Mouse (Mus musculus) lung, postnatal 0 days (tissue): ENCODE data around the gene 1700084M14Rik.
"Not testable (repeated sequence)": the region's sequence is repeated elsewhere in the genome, so short reads cannot be mapped to it uniquely, and the experiment has no call there.

Experiments
- CTCF ChIP-seq: IDR thresholded peaks from 2 replicates; pipeline ENCODE4 v1.5.1; 2016; ENCODE audit warnings: antibody characterized with exemption, mild to moderate bottlenecking
- EP300 ChIP-seq: IDR thresholded peaks from 2 replicates; pipeline ENCODE4 v1.6.1; 2016; ENCODE audit warnings: antibody characterized with exemption, mild to moderate bottlenecking, control low read depth

DNA sequence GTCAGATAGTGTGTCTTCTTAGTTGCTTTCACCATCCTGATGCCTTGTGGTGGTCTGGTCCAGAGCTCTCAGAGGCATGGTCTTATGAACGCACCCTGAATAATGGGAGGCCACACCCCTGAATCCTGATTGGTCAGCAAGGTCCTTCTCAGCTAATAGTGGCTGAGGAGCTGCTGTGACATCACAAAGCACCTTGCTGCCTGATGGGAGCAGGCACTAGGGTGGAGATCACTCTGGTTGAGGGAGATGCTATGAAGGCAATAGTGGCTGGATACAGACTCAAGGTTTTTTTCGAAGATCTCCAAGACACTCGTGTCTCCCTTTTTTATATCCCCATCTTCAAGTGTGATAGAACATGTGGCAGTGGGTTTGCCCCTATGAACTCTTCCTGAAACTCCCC lies at the start of gene 1700084M14Rik:
- not testable (repeated sequence) for TF ChIP-seq EP300, CTCF
